Mouse (Mus musculus): ENCODE data around the gene Zbtb32. TPM values are rescaled to one million over a fixed set of nuclear protein-coding genes. Genes with fewer than 3 reads are reported as not detected.

Gene Zbtb32
- total and polyA plus RNA-seq, 3 experiments: 0.45 to 0.46 TPM; not detected in 1

Small RNA genes within 50 kb of the gene (microRNA-seq; reads per million reads assigned to microRNA genes)
- gene Gm38670 (0.44 to 1.7 reads per million in 2 experiments), gene Mir3569 (0.41 to 0.66 reads per million in 2 experiments)

Other genes with a start within 250 kb of the Zbtb32 start
Only the 30 nearest of the 31 such genes appear.
- 10 to 100 TPM; 34.7 to 41.9 TPM for gene Tyrobp, start 185.1 kb downstream of the Zbtb32 start, total RNA-seq (2021)
- 73.3 and 87.9 TPM in 2 replicates for gene Tyrobp, start 185.1 kb downstream of the Zbtb32 start, polyA plus RNA-seq (2012; rRNA removed)
- 1 to 10 TPM; 1.2 to 2.0 TPM for gene Hcst, start 179.1 kb downstream of the Zbtb32 start, total RNA-seq (2021)
- gene Hcst, start 179.1 kb downstream of the Zbtb32 start, polyA plus RNA-seq (2012; rRNA removed): 6.3 and 7.9 TPM in 2 replicates
- 1 to 10 TPM; 1.1 to 1.3 TPM for gene Nfkbid, start 177.2 kb downstream of the Zbtb32 start, total RNA-seq (2021)
- gene Nfkbid, start 177.2 kb downstream of the Zbtb32 start, polyA plus RNA-seq (2012; rRNA removed): 3.7 and 4.1 TPM in 2 replicates
- 10 to 100 TPM; 22.7 to 43.2 TPM for gene Aplp1, start 153.4 kb downstream of the Zbtb32 start, total RNA-seq (2021)
- gene Aplp1, start 153.4 kb downstream of the Zbtb32 start, polyA plus RNA-seq (2012; rRNA removed): 37.7 and 54.1 TPM in 2 replicates
- gene Kirrel2, start 141.2 kb downstream of the Zbtb32 start, total RNA-seq (2021): not detected
- gene Kirrel2, start 141.2 kb downstream of the Zbtb32 start, polyA plus RNA-seq (2012; rRNA removed): not detected in 2 replicates
- gene Nphs1, start 140.6 kb downstream of the Zbtb32 start, total RNA-seq (2021): not detected
- not detected in 2 replicates for gene Nphs1, start 140.6 kb downstream of the Zbtb32 start, polyA plus RNA-seq (2012; rRNA removed)
- under 1 TPM in 1 of 2 experiments, not detected in 1; 0.86 TPM for gene Prodh2, start 105.3 kb downstream of the Zbtb32 start, total RNA-seq (2021)
- 0.10 TPM in 1 of 2 replicates, not detected in the other for gene Prodh2, start 105.3 kb downstream of the Zbtb32 start, polyA plus RNA-seq (2012; rRNA removed)
- 1 to 10 TPM; 2.2 to 3.1 TPM for gene Arhgap33, start 63.8 kb downstream of the Zbtb32 start, total RNA-seq (2021)
- gene Arhgap33, start 63.8 kb downstream of the Zbtb32 start, polyA plus RNA-seq (2012; rRNA removed): 20.3 and 23.2 TPM in 2 replicates
- 10 to 100 TPM; 22.4 to 38.7 TPM for gene Hspb6, start 46.7 kb downstream of the Zbtb32 start, total RNA-seq (2021)
- 96.2 and 110 TPM in 2 replicates for gene Hspb6, start 46.7 kb downstream of the Zbtb32 start, polyA plus RNA-seq (2012; rRNA removed)
- gene Proser3, start 46.6 kb downstream of the Zbtb32 start, total RNA-seq (2021): 1 to 10 TPM; 6.8 to 7.0 TPM
- gene Proser3, start 46.6 kb downstream of the Zbtb32 start, polyA plus RNA-seq (2012; rRNA removed): 10.4 and 10.8 TPM in 2 replicates
- gene Lin37, start 39.1 kb downstream of the Zbtb32 start, total RNA-seq (2021): 10 to 100 TPM; 43.7 to 71.4 TPM
- 47.5 and 53.5 TPM in 2 replicates for gene Lin37, start 39.1 kb downstream of the Zbtb32 start, polyA plus RNA-seq (2012; rRNA removed)
- gene U2af1l4, start 35.6 kb downstream of the Zbtb32 start, total RNA-seq (2021): 10 to 100 TPM; 73.3 to 92.5 TPM
- gene U2af1l4, start 35.6 kb downstream of the Zbtb32 start, polyA plus RNA-seq (2012; rRNA removed): 80.1 and 92.3 TPM in 2 replicates
- 1 to 10 TPM; 3.6 to 4.8 TPM for gene Gm49396, start 35.6 kb downstream of the Zbtb32 start, total RNA-seq (2021)
- gene Gm49396, start 35.6 kb downstream of the Zbtb32 start, polyA plus RNA-seq (2012; rRNA removed): 0.93 and 1.7 TPM in 2 replicates
- 100 to 1,000 TPM; 185 to 190 TPM for gene Psenen, start 35.3 kb downstream of the Zbtb32 start, total RNA-seq (2021)
- gene Psenen, start 35.3 kb downstream of the Zbtb32 start, polyA plus RNA-seq (2012; rRNA removed): 88.6 and 123 TPM in 2 replicates
- gene Igflr1, start 33.5 kb downstream of the Zbtb32 start, total RNA-seq (2021): 1 to 10 TPM; 3.0 to 3.8 TPM
- 6.9 and 10.1 TPM in 2 replicates for gene Igflr1, start 33.5 kb downstream of the Zbtb32 start, polyA plus RNA-seq (2012; rRNA removed)
- gene Kmt2b, start 10.2 kb downstream of the Zbtb32 start, total RNA-seq (2021): 10 to 100 TPM; 28.5 to 41.4 TPM
- gene Kmt2b, start 10.2 kb downstream of the Zbtb32 start, polyA plus RNA-seq (2012; rRNA removed): 50.2 and 50.4 TPM in 2 replicates
- under 1 TPM in 1 of 2 experiments, not detected in 1; 0.21 TPM for gene Upk1a, start 13.9 kb upstream of the Zbtb32 start, total RNA-seq (2021)
- 1.3 and 1.5 TPM in 2 replicates for gene Upk1a, start 13.9 kb upstream of the Zbtb32 start, polyA plus RNA-seq (2012; rRNA removed)
- gene Cox6b1, start 27.2 kb upstream of the Zbtb32 start, total RNA-seq (2021): 1,000 to 10,000 TPM; 1,292 to 2,642 TPM
- gene Cox6b1, start 27.2 kb upstream of the Zbtb32 start, polyA plus RNA-seq (2012; rRNA removed): 223 and 275 TPM in 2 replicates
- gene Etv2, start 36.9 kb upstream of the Zbtb32 start, total RNA-seq (2021): not detected
- gene Etv2, start 36.9 kb upstream of the Zbtb32 start, polyA plus RNA-seq (2012; rRNA removed): not detected in 2 replicates
- gene Rbm42, start 51.4 kb upstream of the Zbtb32 start, total RNA-seq (2021): 10 to 100 TPM; 78.0 to 81.9 TPM
- gene Rbm42, start 51.4 kb upstream of the Zbtb32 start, polyA plus RNA-seq (2012; rRNA removed): 125 and 139 TPM in 2 replicates
- 10 to 100 TPM in 1 of 2 experiments, 1 to 10 TPM in 1; 6.2 to 10.7 TPM for gene Haus5, start 66.1 kb upstream of the Zbtb32 start, total RNA-seq (2021)
- gene Haus5, start 66.1 kb upstream of the Zbtb32 start, polyA plus RNA-seq (2012; rRNA removed): 6.3 and 6.9 TPM in 2 replicates
- not detected for gene Pmis2, start 72.7 kb upstream of the Zbtb32 start, total RNA-seq (2021)
- not detected in 2 replicates for gene Pmis2, start 72.7 kb upstream of the Zbtb32 start, polyA plus RNA-seq (2012; rRNA removed)
- 1 to 10 TPM; 3.5 to 5.7 TPM for gene 2200002J24Rik, start 100.0 kb upstream of the Zbtb32 start, total RNA-seq (2021)
- gene 2200002J24Rik, start 100.0 kb upstream of the Zbtb32 start, polyA plus RNA-seq (2012; rRNA removed): 12.5 and 12.7 TPM in 2 replicates
- 1 to 10 TPM; 2.0 to 3.0 TPM for gene Atp4a, start 113.3 kb upstream of the Zbtb32 start, total RNA-seq (2021)
- gene Atp4a, start 113.3 kb upstream of the Zbtb32 start, polyA plus RNA-seq (2012; rRNA removed): 3.3 and 3.9 TPM in 2 replicates
- gene Tmem147, start 130.6 kb upstream of the Zbtb32 start, total RNA-seq (2021): 100 to 1,000 TPM; 193 to 234 TPM
- 333 and 341 TPM in 2 replicates for gene Tmem147, start 130.6 kb upstream of the Zbtb32 start, polyA plus RNA-seq (2012; rRNA removed)
- not detected for gene Gapdhs, start 144.8 kb upstream of the Zbtb32 start, total RNA-seq (2021)
- not detected in 2 replicates for gene Gapdhs, start 144.8 kb upstream of the Zbtb32 start, polyA plus RNA-seq (2012; rRNA removed)
- gene Sbsn, start 152.6 kb upstream of the Zbtb32 start, total RNA-seq (2021): 100 to 1,000 TPM; 269 to 540 TPM
- 71.3 and 81.0 TPM in 2 replicates for gene Sbsn, start 152.6 kb upstream of the Zbtb32 start, polyA plus RNA-seq (2012; rRNA removed)
- 1 to 10 TPM; 3.9 to 5.9 TPM for gene Dmkn, start 164.8 kb upstream of the Zbtb32 start, total RNA-seq (2021)
- 3.5 and 7.6 TPM in 2 replicates for gene Dmkn, start 164.8 kb upstream of the Zbtb32 start, polyA plus RNA-seq (2012; rRNA removed)
- not detected for gene Krtdap, start 189.0 kb upstream of the Zbtb32 start, total RNA-seq (2021)
- gene Krtdap, start 189.0 kb upstream of the Zbtb32 start, polyA plus RNA-seq (2012; rRNA removed): not detected in 2 replicates
- gene Ffar2, start 224.9 kb upstream of the Zbtb32 start, total RNA-seq (2021): 1 to 10 TPM; 1.5 to 8.9 TPM
- gene Ffar2, start 224.9 kb upstream of the Zbtb32 start, polyA plus RNA-seq (2012; rRNA removed): 5.7 and 16.5 TPM in 2 replicates